Mouse (Mus musculus): ENCODE data around the gene Ldlrap1.
A peak's percentile ranks its signal among the peaks of the same experiment; 100 is the strongest.

Gene Ldlrap1

GRCm38 (mm10) chr4:134751682-134752380, 16.0 kb downstream of the Ldlrap1 start:
- no peak for DNase-seq (ENCODE audit: low read depth, low spot score)

DNA sequence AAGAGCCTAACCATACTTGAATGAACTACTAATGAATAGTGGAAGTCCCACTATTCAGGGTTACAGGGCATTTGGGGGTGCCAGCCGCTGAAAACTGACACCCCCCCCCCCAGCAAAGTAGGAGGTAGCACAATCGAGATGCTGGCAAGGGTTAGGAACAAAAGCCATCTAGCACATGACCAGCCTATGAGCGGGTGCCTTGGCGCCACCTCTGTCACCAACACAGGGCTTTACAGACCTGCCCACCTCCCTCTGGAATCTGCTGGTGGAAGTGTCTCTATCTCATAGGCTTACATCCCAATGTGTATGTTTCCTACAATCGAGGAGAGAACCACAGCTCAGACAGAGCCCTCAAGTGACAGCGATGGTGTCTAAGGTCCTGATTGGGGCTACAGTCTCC, 17.0 kb downstream of the Ldlrap1 start:
- no peak for DNase-seq (ENCODE audit: low read depth, low spot score)

DNA sequence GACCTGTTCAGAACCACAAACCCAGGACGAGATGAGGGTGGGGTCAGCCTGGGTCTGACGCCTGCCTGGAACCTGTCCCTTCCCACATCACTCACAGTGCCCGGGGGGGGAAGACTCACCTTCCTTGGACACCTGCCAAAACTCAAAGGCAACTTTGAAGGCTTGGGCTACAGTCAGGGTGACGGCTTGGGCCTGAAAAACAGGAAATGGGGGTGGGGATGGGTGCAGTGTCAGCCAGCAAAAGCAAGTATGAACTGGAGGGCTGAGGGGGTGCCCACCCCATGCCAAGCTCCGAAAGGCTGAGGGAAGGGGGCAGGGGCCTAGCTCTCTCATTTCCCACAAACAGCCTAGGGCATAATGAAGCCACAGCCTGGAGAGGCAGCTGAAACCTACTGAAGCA, 17.6 kb downstream of the Ldlrap1 start:
- no peak for DNase-seq (ENCODE audit: low read depth, low spot score)

GRCm38 (mm10) chr4:134749301-134750030, 18.4 kb downstream of the Ldlrap1 start:
- peak; percentile 78 for DNase-seq (ENCODE audit: low read depth, low spot score)

DNA sequence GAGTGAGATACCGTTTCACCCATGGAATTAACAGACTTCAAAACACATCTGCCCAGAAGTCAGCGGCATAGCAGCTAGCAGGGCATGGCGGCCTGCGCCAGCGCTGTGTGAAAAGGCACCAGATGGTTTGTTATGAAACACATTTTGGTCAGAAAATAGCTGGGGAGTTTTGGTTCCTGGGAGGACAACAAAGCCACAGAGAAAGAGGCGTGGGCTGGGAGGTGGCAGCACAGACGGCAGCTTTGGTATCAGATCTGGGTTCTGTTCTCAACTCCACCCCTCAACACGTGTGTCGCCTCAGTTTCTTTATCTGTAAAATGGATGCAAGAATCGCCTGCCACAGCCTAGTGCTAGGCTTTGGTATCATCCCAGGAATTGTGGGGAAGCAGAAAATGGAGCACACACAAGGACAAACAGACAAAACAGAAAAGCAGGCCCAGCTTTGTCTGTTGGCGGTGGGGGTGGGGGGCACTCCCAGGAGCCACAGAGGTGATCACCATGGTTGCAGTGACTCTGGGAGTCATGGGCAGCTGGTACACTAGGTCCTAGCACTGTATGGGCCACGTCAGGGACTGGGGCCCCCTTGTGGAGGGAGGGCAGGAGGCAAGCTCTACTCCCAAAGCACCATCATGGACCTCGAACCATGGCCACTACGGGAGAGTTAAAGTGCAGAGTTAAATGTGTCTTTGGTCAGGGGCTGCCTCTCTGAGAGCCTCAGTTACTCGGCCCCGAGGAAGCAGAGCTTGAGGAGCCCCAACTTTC, 21.7 kb downstream of the Ldlrap1 start:
- DNase-seq (ENCODE audit: low read depth, low spot score), result no peak

GRCm38 (mm10) chr4:134743881-134744633, 23.8 kb downstream of the Ldlrap1 start:
- no peak for DNase-seq (ENCODE audit: low read depth, low spot score)

DNA sequence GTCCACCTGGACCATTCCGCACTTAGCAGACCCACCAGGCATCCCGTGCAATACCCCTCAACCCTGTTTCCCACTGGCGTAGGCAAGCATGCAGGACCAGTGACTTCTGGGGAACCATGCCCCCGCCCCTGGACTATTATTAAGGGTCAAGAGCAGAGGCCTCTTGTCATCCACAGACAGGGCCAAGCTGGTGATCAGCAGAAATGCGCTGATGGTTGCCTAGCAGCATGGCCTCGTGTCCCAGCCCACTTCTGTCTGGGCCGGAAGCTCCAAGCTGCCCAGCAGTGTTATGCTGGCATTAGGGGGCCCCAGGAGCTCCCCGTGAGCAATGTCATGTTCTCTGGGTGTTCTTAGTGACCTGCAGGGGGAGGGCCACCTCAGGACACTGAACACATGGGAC, 25.9 kb downstream of the Ldlrap1 start:
- DNase-seq (ENCODE audit: low read depth, low spot score), result no peak

- no peak for DNase-seq (ENCODE audit: low read depth, low spot score)
Measured at GRCm38 (mm10) chr4:134740186-134740585, 27.6 kb downstream of the Ldlrap1 start.

DNA sequence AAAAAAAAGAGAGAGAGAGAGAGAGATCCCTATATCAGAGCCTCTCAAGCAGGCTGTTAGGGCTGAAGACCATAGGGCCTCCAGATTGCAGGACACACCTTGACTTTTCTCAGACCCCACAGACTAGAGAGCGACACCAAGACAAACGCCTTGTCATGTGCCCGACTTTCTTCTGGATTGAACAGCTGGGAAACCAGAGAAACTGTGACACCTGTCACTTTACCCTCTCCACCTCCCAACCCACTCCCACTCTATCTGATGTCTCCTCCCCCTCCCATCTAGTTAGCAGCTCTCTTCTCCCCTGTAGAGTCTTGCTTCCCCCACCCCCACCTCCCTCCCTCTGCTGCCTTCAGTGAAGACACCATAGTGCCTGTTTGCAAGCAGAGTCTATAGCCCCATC, 28.3 kb downstream of the Ldlrap1 start:
- DNase-seq (ENCODE audit: low read depth, low spot score), result no peak

GRCm38 (mm10) chr4:134737365-134737910, 30.4 kb downstream of the Ldlrap1 start:
- DNase-seq (ENCODE audit: low read depth, low spot score), result no peak

- DNase-seq (ENCODE audit: low read depth, low spot score), result no peak
Measured at GRCm38 (mm10) chr4:134736147-134736546, 31.7 kb downstream of the Ldlrap1 start.

- DNase-seq (ENCODE audit: low read depth, low spot score), result peak; percentile 46
Measured at GRCm38 (mm10) chr4:134734629-134735081, 33.2 kb downstream of the Ldlrap1 start.

DNA sequence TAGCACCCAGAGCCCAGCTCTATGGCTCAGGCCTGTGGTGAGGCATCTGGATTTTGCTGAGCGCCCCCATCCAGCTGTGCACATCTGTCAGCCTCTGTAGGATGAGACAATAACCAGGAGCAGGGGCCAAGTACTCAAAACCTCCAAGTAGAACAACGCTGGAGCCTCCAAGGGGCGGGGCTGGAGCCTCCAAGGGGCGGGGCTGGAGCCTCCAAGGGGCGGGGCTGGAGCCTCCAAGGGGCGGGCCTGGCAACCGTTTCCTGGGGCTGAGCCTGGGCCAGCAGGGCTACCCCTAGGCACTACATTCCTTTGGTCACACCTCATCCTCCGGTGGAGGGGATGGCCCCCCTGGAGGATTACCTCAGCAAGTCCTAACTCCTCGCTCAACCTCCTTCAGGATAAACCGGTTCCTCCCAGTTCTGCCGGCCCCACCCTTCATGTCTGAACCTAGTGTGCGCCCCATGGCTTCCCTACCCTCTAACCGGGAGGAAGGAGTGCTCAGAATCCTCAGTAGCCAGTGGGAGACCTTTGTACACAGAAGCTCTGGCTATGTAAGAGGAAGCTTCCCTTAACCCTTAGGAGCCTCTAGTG, 33.7 kb downstream of the Ldlrap1 start:
- peak; percentile 82 for DNase-seq (ENCODE audit: low read depth, low spot score)

- DNase-seq (ENCODE audit: low read depth, low spot score), result no peak
Measured at GRCm38 (mm10) chr4:134733371-134733770, 34.5 kb downstream of the Ldlrap1 start.

GRCm38 (mm10) chr4:134730106-134730505, 37.7 kb downstream of the Ldlrap1 start:
- DNase-seq (ENCODE audit: low read depth, low spot score), result peak; percentile 59

- DNase-seq (ENCODE audit: low read depth, low spot score), result no peak
Measured at GRCm38 (mm10) chr4:134725735-134726345, 42.0 kb downstream of the Ldlrap1 start.

DNA sequence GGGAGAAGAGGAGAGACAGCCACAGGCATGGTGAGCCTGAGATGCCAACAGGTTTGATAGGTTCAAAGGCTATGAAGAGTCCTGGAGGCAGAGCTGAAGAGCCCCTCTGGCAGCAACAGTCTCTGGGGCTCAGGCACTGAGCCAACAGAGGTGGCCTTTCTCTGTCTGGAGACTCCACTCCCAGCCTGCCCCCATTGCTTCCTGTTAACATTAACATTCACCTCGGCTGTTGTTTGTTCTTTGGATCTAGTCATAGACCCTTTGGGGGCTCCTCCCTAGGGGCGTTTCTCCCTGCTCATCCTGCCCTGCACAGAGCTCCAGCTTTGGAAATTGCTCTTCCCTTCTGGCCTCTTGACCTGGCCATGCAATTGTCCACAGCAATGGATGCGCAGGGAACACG, 42.9 kb downstream of the Ldlrap1 start:
- no peak for DNase-seq (ENCODE audit: low read depth, low spot score)

DNA sequence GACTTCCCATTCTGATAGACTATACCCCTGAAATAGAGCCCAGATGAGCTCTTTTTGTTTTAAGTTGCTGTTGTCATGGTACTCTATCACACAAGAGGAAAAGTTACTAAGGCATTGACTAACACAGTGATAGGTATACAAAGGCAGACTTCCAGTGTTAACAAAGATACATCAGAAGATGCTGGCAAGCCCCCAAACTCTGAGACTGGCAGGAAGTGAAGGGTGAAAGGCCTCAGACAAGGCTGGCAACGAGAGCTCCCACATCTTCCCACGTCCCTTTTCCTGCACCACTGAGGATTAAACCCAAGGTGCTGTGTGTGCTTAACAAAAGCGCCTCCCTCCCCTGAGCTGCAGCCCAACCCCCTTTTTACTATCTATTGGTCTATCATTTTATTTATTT, 44.6 kb downstream of the Ldlrap1 start:
- DNase-seq (ENCODE audit: low read depth, low spot score), result no peak

DNA sequence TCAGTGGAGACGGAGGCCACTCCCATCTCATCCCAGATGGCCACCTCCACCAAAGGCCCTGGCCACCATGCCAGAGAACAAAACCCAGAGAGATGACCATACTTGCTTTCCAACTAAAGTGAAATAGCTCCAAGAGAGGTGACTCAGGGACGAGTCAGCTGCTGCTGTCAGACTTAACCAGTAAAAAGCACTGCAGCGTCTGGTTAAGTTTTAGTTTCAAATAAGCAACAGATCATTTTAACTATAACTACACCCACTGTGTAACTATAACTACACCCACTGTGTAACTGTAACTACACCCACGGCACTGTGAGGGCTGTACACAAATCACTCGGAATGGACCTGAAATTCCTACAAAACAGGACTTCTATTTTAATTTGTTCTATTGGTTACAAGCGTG, 46.7 kb downstream of the Ldlrap1 start:
- DNase-seq (ENCODE audit: low read depth, low spot score), result no peak

- DNase-seq (ENCODE audit: low read depth, low spot score), result no peak
Measured at GRCm38 (mm10) chr4:134720371-134720770, 47.5 kb downstream of the Ldlrap1 start.

DNA sequence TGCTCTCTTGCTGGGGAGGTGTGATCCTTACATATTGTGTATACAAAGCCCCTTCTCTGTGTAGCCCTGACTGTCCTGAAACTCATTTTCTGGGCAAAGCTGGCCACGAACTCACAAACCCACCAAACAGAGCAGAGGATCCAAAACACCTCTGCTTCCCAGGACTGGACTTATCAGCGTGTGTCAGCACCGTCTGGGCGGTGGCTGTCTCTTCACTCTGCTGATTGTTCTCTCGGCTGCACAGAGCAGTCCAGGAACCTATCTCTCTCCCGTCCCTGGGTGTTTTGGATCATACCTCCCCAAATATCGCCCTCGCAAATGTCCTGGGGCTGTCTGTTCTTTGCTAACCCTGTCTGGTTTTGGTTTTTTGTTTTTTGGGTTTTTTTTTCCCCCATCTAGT, 48.3 kb downstream of the Ldlrap1 start:
- DNase-seq (ENCODE audit: low read depth, low spot score), result no peak

Measured in WW6 (cell line).